Mouse (Mus musculus) liver, adult 2 months (tissue): ENCODE measurements around the gene Gm10408.
"Not testable (repeated sequence)": the region's sequence is repeated elsewhere in the genome, so short reads cannot be mapped to it uniquely, and the experiment has no call there.

Source experiments
- CTCF ChIP-seq: fragments of 200-500 bp; IDR thresholded peaks from 2 replicates; pipeline ENCODE4 v1.5.1; 2011; ENCODE audit warnings: low read depth, low read length, control low read depth
- POLR2A ChIP-seq: fragments of 200-500 bp; IDR thresholded peaks from 2 replicates; pipeline ENCODE4 v1.6.1; 2011; ENCODE audit warnings: low read length, control low read depth; ENCODE audit not compliant: insufficient read depth; ENCODE audit errors: extremely low read depth

- not testable (repeated sequence) for TF ChIP-seq POLR2A, CTCF
Measured at GRCm38 (mm10) chr14:3427803-3428202, 21.4 kb upstream of the Gm10408 start, which contains the start of gene Gm3005.
